ENCODE assay signal across 7 mouse cellular contexts in the genomic region with DNA sequence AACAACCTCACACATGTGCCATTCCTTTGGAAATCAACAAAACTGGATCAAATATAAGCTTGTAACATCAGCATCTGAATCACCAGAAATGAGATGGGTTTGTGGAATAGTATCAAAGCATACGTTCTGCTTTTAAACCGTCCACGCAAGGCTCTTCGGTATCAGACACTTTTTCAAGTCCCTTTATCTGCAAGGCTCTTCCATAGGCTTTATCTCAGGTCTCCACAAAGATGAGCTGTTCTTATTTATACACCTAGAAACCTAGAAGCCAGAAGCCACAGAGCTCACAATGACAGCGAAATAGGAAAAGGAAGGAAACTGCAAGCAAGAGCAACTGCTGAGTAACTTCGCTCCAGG. TPM values are rescaled to one million over a fixed set of nuclear protein-coding genes. Genes with fewer than 3 reads are reported as not detected.
DNase-seq lines count a peak whose midpoint lies in the region; ATAC-seq and TF ChIP-seq lines count a peak whose summit lies in the region.

No protein-coding gene starts in this region.

- no peak overlapping the region for H3K27ac ChIP-seq in lung, embryonic 16.5 days (ENCODE audit: low read length)
- no peak overlapping the region for H3K27ac ChIP-seq in forebrain, embryonic 12.5 days
- no peak overlapping the region for H3K27ac ChIP-seq in limb, embryonic 12.5 days
- peak overlapping the region; percentile 54 for H3K27ac ChIP-seq in small intestine, adult 2 months (ENCODE audit: insufficient read depth, low read depth, low read length)

- no peaks in the 10 kb centered on the region for H3K27me3 ChIP-seq in lung, embryonic 16.5 days (ENCODE audit: control insufficient read depth, insufficient read depth, low read depth, low read length)
- peaks cover 31% of the 10 kb centered on the region for H3K27me3 ChIP-seq in forebrain, embryonic 12.5 days
- peaks cover 20% of the 10 kb centered on the region for H3K27me3 ChIP-seq in limb, embryonic 12.5 days
- H3K27me3 ChIP-seq in small intestine, adult 2 months (ENCODE audit: control insufficient read depth, insufficient read depth, low read length): no peaks in the 10 kb centered on the region

- no peaks in the 10 kb centered on the region for H3K9me3 ChIP-seq in lung, embryonic 16.5 days (ENCODE audit: control insufficient read depth, low read length)
- H3K9me3 ChIP-seq in forebrain, embryonic 12.5 days: no peaks in the 10 kb centered on the region
- no peaks in the 10 kb centered on the region for H3K9me3 ChIP-seq in limb, embryonic 12.5 days

- peak overlapping the region; percentile 73 for H3K4me3 ChIP-seq in lung, embryonic 16.5 days (ENCODE audit: low read length)
- H3K4me3 ChIP-seq in forebrain, embryonic 12.5 days (replicated peaks): peak overlapping the region; percentile 86
- peak overlapping the region; percentile 82 for H3K4me3 ChIP-seq in limb, embryonic 12.5 days (replicated peaks)
- H3K4me3 ChIP-seq in small intestine, adult 2 months (ENCODE audit: low read depth, low read length): peak overlapping the region; percentile 97

- ATAC-seq in lung, embryonic 16.5 days (ENCODE audit: low read depth): no peak
- no peak for ATAC-seq in forebrain, embryonic 12.5 days (ENCODE audit: low FRiP score)
- no peak for ATAC-seq in limb, embryonic 12.5 days (ENCODE audit: insufficient number of reproducible peaks, insufficient read depth, low FRiP score, low TSS enrichment, low read depth)

- no peak for DNase-seq in lung, postnatal 14 days
- no peak for DNase-seq in urinary bladder, adult 18-20 months (ENCODE audit: low spot score in 2 of 2)
- no peak for DNase-seq in gastrocnemius, postnatal 4 days (ENCODE audit: low spot score in 2 of 2)

- H3K9ac ChIP-seq in lung, embryonic 16.5 days (ENCODE audit: low read length): peak overlapping the region; percentile 16; the same call in 1 of the 2 replicates
- no peak overlapping the region for H3K9ac ChIP-seq in forebrain, embryonic 12.5 days
- H3K9ac ChIP-seq in limb, embryonic 12.5 days (replicated peaks): no peak overlapping the region

- TF ChIP-seq POLR2A in small intestine, adult 2 months (IDR thresholded peaks at IDR 0.05; ENCODE audit: low read depth, low read length): no peak

- no peak for TF ChIP-seq CTCF in small intestine, adult 2 months (IDR thresholded peaks at IDR 0.05; ENCODE audit: extremely low read depth, insufficient read length, insufficient replicate concordance, low read depth, low read length)

- H3K4me2 ChIP-seq in lung, embryonic 16.5 days (ENCODE audit: low read depth, low read length): peak overlapping the region; percentile 96
- H3K4me2 ChIP-seq in forebrain, embryonic 12.5 days: peak overlapping the region; percentile 99
- peak overlapping the region; percentile 96 for H3K4me2 ChIP-seq in limb, embryonic 12.5 days

- H3K36me3 ChIP-seq in lung, embryonic 16.5 days (ENCODE audit: control insufficient read depth, insufficient read depth, low read length): no peaks in the 10 kb centered on the region; the same call in 1 of the 2 replicates
- no peaks in the 10 kb centered on the region for H3K36me3 ChIP-seq in forebrain, embryonic 12.5 days (replicated peaks)
- H3K36me3 ChIP-seq in limb, embryonic 12.5 days: peaks cover 17% of the 10 kb centered on the region
- H3K36me3 ChIP-seq in small intestine, adult 2 months (ENCODE audit: control insufficient read depth, insufficient read depth, low read length): peaks cover 15% of the 10 kb centered on the region

- H3K4me1 ChIP-seq in lung, embryonic 16.5 days (replicated peaks; ENCODE audit: control insufficient read depth, insufficient read depth, low read length): peaks cover 49% of the 10 kb centered on the region
- peaks cover 35% of the 10 kb centered on the region for H3K4me1 ChIP-seq in forebrain, embryonic 12.5 days
- peaks cover 51% of the 10 kb centered on the region for H3K4me1 ChIP-seq in limb, embryonic 12.5 days (replicated peaks)
- H3K4me1 ChIP-seq in small intestine, adult 2 months (ENCODE audit: control insufficient read depth, insufficient read depth, insufficient read length, low read length): peaks cover 40% of the 10 kb centered on the region

- WGBS in lung, embryonic 16.5 days: 63% methylated on average over 6 of the region's 6 CpGs
- 65% methylated on average over 6 of the region's 6 CpGs for WGBS in forebrain, embryonic 12.5 days
- WGBS in limb, embryonic 12.5 days: 68% methylated on average over 6 of the region's 6 CpGs
- 70% methylated on average over 6 of the region's 6 CpGs for WGBS in small intestine, adult 2 months

RNA-seq across cellular contexts. Expression of a gene that starts 3.2 kb away (rescaled TPM):
- 10.2 and 10.7 TPM in 2 replicates for polyA plus RNA-seq in lung, embryonic 16.5 days (2015; fragmentation: Nextera tagmentation; extraction: Ambion mirVana)
- polyA plus RNA-seq in forebrain, embryonic 12.5 days (2016; fragmentation: Nextera tagmentation; extraction: Ambion mirVana): 3.1 TPM in 2 replicates
- 6.3 and 6.4 TPM in 2 replicates for polyA plus RNA-seq in limb, embryonic 12.5 days (2016; fragmentation: Nextera tagmentation; extraction: Ambion mirVana)
- 25.5 and 49.5 TPM in 2 replicates for polyA plus RNA-seq in small intestine, adult 2 months (2012; rRNA removed)
- 10 to 100 TPM; 43.8 to 46.4 TPM for total RNA-seq in gastrocnemius, postnatal 4 days (2021)
